Mouse (Mus musculus): ENCODE results near the gene Mfng. TPM values are rescaled to one million over a fixed set of nuclear protein-coding genes. Genes with fewer than 3 reads are reported as not detected.
A peak's percentile ranks its signal among the peaks of the same experiment; 100 is the strongest.

Gene Mfng
- polyA plus RNA-seq, 1 experiment from 2014 or later, result 15.0 TPM

- H3K9ac ChIP-seq, result no peak overlapping the region
- H3K27me3 ChIP-seq, result peaks cover 42% of the 10 kb centered on the region
- no peak overlapping the region for H3K4me3 ChIP-seq
- WGBS, result 33% methylated on average over 7 of the region's 7 CpGs
- H3K36me3 ChIP-seq, result no peaks in the 10 kb centered on the region
- H3K4me1 ChIP-seq, result no peaks in the 10 kb centered on the region
- no peak for ATAC-seq (ENCODE audit: low FRiP score, low read depth)
- no peak overlapping the region for H3K4me2 ChIP-seq (replicated peaks)
- H3K9me3 ChIP-seq, result no peaks in the 10 kb centered on the region
- H3K27ac ChIP-seq, result no peak overlapping the region
These were observed 46.6 kb downstream of the Mfng start for GRCm38 (mm10) chr15:78726697-78727096.

GRCm38 (mm10) chr15:78720532-78720931 is 52.7 kb downstream of the Mfng start:
- Histone ChIP-seq H3K36me3 (no peaks in the 10 kb centered on the region), H3K27ac (no peak overlapping the region), H3K9me3 (no peaks in the 10 kb centered on the region), H3K27me3 (peaks cover 85% of the 10 kb centered on the region), H3K4me1 (peaks cover 20% of the 10 kb centered on the region), H3K9ac (no peak overlapping the region), H3K4me3 (no peak overlapping the region), H3K4me2 (replicated peaks) (no peak overlapping the region)
- WGBS, result 71% methylated on average over 7 of the region's 7 CpGs
- ATAC-seq (ENCODE audit: low FRiP score, low read depth), result no peak

DNA sequence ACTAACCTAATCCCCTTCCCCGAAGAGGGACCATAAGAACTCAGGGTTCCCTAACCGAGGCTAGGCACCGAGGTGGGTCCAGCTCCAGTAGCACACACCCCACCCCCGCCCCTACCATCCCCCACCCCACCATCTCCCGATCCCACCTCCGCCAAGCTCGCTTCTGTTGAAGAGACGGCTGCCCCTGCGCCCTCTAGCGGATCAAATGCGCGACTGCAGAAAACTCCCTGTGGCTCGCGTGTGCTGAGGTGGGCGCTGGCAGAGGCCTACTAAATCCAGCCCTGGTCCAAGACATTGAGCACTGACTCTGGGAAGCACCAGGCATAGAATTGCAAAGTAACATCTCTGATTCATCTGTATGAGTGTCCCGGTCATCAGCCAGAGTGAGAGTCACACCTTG is 53.2 kb downstream of the Mfng start:
- no peak for ATAC-seq (ENCODE audit: low FRiP score, low read depth)
- H3K36me3 ChIP-seq, result no peaks in the 10 kb centered on the region
- H3K27me3 ChIP-seq, result peaks cover 89% of the 10 kb centered on the region
- H3K4me2 ChIP-seq (replicated peaks), result no peak overlapping the region; the same call in 1 of the 2 replicates
- H3K9me3 ChIP-seq, result no peaks in the 10 kb centered on the region
- 3% methylated on average over 16 of the region's 16 CpGs for WGBS
- no peak overlapping the region for H3K27ac ChIP-seq
- H3K9ac ChIP-seq, result no peak overlapping the region
- H3K4me1 ChIP-seq, result peaks cover 20% of the 10 kb centered on the region
- no peak overlapping the region for H3K4me3 ChIP-seq

GRCm38 (mm10) chr15:78719416-78719815 is 53.9 kb downstream of the Mfng start:
- Histone ChIP-seq H3K4me1 (peaks cover 20% of the 10 kb centered on the region), H3K27ac (no peak overlapping the region), H3K4me3 (0 out of 2 replicates have a peak overlapping the region, but pooled peaks have one; percentile 50), H3K9ac (no peak overlapping the region), H3K9me3 (no peaks in the 10 kb centered on the region), H3K27me3 (peaks cover 93% of the 10 kb centered on the region), H3K4me2 (replicated peaks) (peak overlapping the region; percentile 90; the same call in 1 of the 2 replicates), H3K36me3 (no peaks in the 10 kb centered on the region)
- 6% methylated on average over 14 of the region's 14 CpGs for WGBS
- ATAC-seq (ENCODE audit: low FRiP score, low read depth), result no peak

- Histone ChIP-seq H3K9ac (peak within 1 kb of the TSS; percentile 62), H3K4me2 (replicated peaks) (peak within 1 kb of the TSS; percentile 90), H3K27ac (no peak within 1 kb of the TSS), H3K36me3 (no peaks in the 10 kb centered on the region), H3K4me1 (peaks cover 20% of the 10 kb centered on the region), H3K4me3 (peak within 1 kb of the TSS; percentile 50), H3K27me3 (peaks cover 93% of the 10 kb centered on the region), H3K9me3 (no peaks in the 10 kb centered on the region)
- peak; percentile 38; the same call in 1 of the 2 replicates for ATAC-seq (ENCODE audit: low FRiP score, low read depth)
- 1% methylated on average over 89 of the region's 89 CpGs for WGBS
These were observed 54.7 kb downstream of the Mfng start, which contains the start of gene Elfn2 for GRCm38 (mm10) chr15:78718290-78719250. Gene Elfn2, minus strand, starts transcription at chr15:78718771.

DNA sequence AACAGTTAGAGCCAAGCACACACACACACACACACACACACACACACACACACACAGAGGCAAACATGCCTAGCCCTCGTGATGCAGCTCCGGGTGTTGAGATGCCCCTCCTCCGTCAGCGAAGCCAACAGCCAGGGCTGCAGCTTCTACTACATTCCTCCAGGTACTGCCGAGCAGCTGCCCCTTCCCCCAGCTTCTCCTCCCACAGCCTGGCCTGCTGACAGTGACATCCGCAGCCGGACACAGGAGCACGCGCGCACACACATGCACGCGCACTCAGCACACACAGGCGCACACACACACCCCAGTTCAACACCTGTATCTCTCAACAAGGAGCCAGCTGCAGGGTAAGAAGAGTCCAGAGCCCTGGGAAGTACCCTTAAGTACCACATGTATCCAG is 56.3 kb downstream of the Mfng start:
- no peak for ATAC-seq (ENCODE audit: low FRiP score, low read depth)
- H3K4me1 ChIP-seq, result peaks cover 25% of the 10 kb centered on the region
- no peak overlapping the region for H3K4me3 ChIP-seq
- H3K27me3 ChIP-seq, result peaks cover 94% of the 10 kb centered on the region
- H3K9me3 ChIP-seq, result no peaks in the 10 kb centered on the region
- no peaks in the 10 kb centered on the region for H3K36me3 ChIP-seq
- H3K9ac ChIP-seq, result no peak overlapping the region
- H3K27ac ChIP-seq, result no peak overlapping the region
- WGBS, result 55% methylated on average over 13 of the region's 13 CpGs
- no peak overlapping the region for H3K4me2 ChIP-seq (replicated peaks)

DNA sequence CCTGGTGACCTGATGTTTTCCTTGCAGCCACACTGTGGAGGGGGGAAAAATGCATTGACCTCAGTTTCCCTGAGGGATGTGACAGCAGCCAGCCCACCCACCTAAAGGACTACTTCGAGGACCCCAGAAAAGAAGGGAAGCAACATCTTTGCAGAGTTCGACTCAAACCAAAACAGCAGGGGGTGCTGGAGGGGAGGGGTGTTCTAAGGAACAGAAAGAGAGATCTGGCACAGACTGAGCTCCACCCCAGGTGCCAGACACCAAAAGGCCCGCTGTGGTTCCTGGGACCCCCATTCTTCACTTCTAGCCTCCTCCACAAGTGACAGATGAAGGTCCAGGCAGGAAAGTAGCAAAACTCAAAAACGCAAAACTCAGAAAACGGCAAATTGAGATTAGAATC is 57.4 kb downstream of the Mfng start:
- Histone ChIP-seq H3K9me3 (no peaks in the 10 kb centered on the region), H3K9ac (no peak overlapping the region), H3K36me3 (no peaks in the 10 kb centered on the region), H3K27ac (no peak overlapping the region), H3K4me2 (replicated peaks) (no peak overlapping the region), H3K4me3 (no peak overlapping the region), H3K4me1 (peaks cover 25% of the 10 kb centered on the region), H3K27me3 (peaks cover 100% of the 10 kb centered on the region)
- WGBS, result 48% methylated on average over 5 of the region's 5 CpGs
- ATAC-seq (ENCODE audit: low FRiP score, low read depth), result no peak

DNA sequence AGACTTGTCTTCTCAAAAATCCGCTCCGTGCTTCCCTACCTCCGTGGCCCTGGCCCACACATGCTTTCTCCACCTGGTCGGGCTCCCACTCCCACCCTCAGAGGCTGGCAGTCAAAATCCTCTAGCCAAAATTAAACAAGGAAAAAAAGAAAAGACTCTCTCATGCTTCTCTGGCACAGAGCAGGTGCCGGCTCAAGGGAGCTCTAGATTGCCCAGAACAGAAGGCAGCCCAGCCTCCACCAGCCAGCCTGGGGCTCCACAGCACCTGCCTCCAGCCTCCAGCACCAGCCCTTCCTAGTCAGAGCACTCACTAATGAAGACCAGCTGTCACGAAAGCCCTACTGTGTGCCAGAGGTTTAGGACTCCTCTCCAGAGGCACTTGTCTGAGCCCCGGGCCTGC is 59.5 kb downstream of the Mfng start:
- no peaks in the 10 kb centered on the region for H3K36me3 ChIP-seq
- no peak overlapping the region for H3K27ac ChIP-seq
- peaks cover 18% of the 10 kb centered on the region for H3K4me1 ChIP-seq
- H3K27me3 ChIP-seq, result peaks cover 96% of the 10 kb centered on the region
- no peak for ATAC-seq (ENCODE audit: low FRiP score, low read depth)
- H3K9ac ChIP-seq, result no peak overlapping the region
- H3K4me3 ChIP-seq, result no peak overlapping the region
- 73% methylated on average over 7 of the region's 7 CpGs for WGBS
- no peak overlapping the region for H3K4me2 ChIP-seq (replicated peaks)
- no peaks in the 10 kb centered on the region for H3K9me3 ChIP-seq

GRCm38 (mm10) chr15:78712335-78713258 is 60.7 kb downstream of the Mfng start:
- Histone ChIP-seq H3K4me1 (peaks cover 8% of the 10 kb centered on the region; the same call in 1 of the 2 replicates), H3K27me3 (peaks cover 94% of the 10 kb centered on the region), H3K9me3 (no peaks in the 10 kb centered on the region), H3K9ac (0 out of 2 replicates have a peak overlapping the region, but pooled peaks have one; percentile 13), H3K4me3 (peak overlapping the region; percentile 31), H3K4me2 (replicated peaks) (peak overlapping the region; percentile 57), H3K27ac (no peak overlapping the region), H3K36me3 (no peaks in the 10 kb centered on the region)
- WGBS, result 8% methylated on average over 52 of the region's 53 CpGs
- no peak for ATAC-seq (ENCODE audit: low FRiP score, low read depth)

DNA sequence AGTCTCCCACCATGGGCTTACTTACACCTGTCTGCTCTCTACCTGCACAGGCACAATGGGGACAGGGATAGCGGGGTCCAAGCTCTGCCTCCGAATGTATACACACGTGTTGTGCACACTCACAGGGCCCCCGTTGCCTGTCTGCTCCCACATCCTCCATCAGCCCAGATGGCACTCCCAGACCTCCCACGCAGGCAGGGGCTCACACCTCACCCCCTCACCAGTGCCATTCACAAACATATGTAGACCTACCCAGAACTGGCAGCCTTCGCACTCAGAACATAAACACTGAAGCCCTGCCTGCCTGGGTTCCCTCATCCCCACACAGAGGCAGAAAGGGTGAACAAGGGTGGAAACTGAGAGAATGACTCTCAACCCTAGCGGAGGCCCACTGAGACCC is 61.3 kb downstream of the Mfng start:
- Histone ChIP-seq H3K9ac (no peak overlapping the region), H3K36me3 (no peaks in the 10 kb centered on the region), H3K27me3 (peaks cover 87% of the 10 kb centered on the region), H3K4me2 (replicated peaks) (no peak overlapping the region), H3K9me3 (no peaks in the 10 kb centered on the region), H3K27ac (no peak overlapping the region), H3K4me3 (no peak overlapping the region), H3K4me1 (peaks cover 6% of the 10 kb centered on the region; the same call in 1 of the 2 replicates)
- WGBS, result 75% methylated on average over 7 of the region's 7 CpGs
- no peak for ATAC-seq (ENCODE audit: low FRiP score, low read depth)

DNA sequence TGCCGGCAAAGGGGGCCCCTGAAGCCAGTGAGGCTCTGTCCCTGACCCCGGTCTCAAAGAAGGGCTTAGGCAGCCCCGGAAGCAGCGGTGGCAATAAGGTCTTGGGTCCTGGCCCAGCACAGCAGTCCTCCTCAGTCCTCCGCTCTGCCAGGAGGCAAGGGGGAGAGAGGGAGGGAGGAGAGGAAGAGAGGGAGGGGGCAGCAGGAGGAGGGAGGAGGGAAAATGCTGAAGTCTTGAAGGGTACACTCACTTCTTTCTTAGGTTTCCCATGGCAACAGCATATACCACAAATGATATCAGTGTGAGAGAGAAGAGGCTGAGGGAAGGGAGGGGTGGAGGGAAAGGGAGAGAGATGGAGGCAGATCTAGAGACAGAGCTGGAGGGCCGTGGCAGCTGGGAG is 62.6 kb downstream of the Mfng start:
- H3K27me3 ChIP-seq, result peaks cover 78% of the 10 kb centered on the region
- H3K9ac ChIP-seq, result no peak overlapping the region
- no peaks in the 10 kb centered on the region for H3K36me3 ChIP-seq
- ATAC-seq (ENCODE audit: low FRiP score, low read depth), result no peak
- no peak overlapping the region for H3K27ac ChIP-seq
- H3K4me2 ChIP-seq (replicated peaks), result no peak overlapping the region
- no peak overlapping the region for H3K4me3 ChIP-seq
- no peaks in the 10 kb centered on the region for H3K9me3 ChIP-seq
- WGBS, result 43% methylated on average over 6 of the region's 6 CpGs
- peaks cover 5% of the 10 kb centered on the region; the same call in 1 of the 2 replicates for H3K4me1 ChIP-seq

DNA sequence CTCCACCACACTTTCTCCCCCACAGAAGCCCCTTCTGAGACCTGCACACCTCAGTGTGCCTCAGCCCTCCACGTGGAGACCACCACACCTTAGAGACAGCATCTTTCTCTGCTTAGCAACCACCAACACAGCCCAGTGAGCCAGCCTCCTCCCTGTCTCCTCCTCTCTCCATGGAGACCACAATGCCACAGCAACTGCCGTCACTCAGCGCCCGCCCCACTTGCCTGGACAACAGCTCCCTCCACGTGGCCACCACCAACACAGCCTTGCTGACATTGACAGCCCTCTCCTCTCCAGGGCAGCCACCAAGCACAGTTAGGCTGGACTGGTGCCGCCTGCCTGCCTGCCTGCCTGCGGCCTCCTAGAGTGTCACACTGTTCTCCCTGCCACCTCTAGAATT is 63.5 kb downstream of the Mfng start:
- WGBS, result 31% methylated on average over 7 of the region's 7 CpGs
- no peaks in the 10 kb centered on the region for H3K9me3 ChIP-seq
- H3K27me3 ChIP-seq, result peaks cover 70% of the 10 kb centered on the region
- no peaks in the 10 kb centered on the region for H3K36me3 ChIP-seq
- H3K27ac ChIP-seq, result no peak overlapping the region
- no peak overlapping the region for H3K4me2 ChIP-seq (replicated peaks)
- H3K9ac ChIP-seq, result no peak overlapping the region
- H3K4me1 ChIP-seq, result peaks cover 5% of the 10 kb centered on the region; the same call in 1 of the 2 replicates
- no peak for ATAC-seq (ENCODE audit: low FRiP score, low read depth)
- no peak overlapping the region for H3K4me3 ChIP-seq

All from limb, embryonic 13.5 days (tissue).